20 mouse cellular contexts compared by ENCODE assay signal in genomic region chr12:49379446-49379845, GRCm38 (mm10). TPM values are rescaled to one million over a fixed set of nuclear protein-coding genes. Genes with fewer than 3 reads are reported as not detected.
DNase-seq lines count a peak whose midpoint lies in the region; ATAC-seq lines count a peak whose summit lies in the region.
"Had no signal": no experiment of that assay in that cellular context is flagged by ENCODE, and none has a peak within 500 bp of the region (broad histone marks: within the 10 kb centered on the region; RNA-seq: fewer than 3 reads in every experiment).

No protein-coding gene starts in this region.

- H3K27me3 ChIP-seq in forebrain, embryonic 15.5 days: no peaks in the 10 kb centered on the region
- H3K27me3 ChIP-seq in heart, embryonic 10.5 days (ENCODE audit: insufficient read depth, poor library complexity, severe bottlenecking): peaks cover 100% of the 10 kb centered on the region

- H3K4me2 ChIP-seq in forebrain, embryonic 15.5 days (replicated peaks): peak overlapping the region; percentile 46
- H3K4me2 ChIP-seq: heart, embryonic 15.5 days; intestine, embryonic 15.5 days; midbrain, embryonic 12.5 days; neural tube, embryonic 12.5 days had no signal

- DNase-seq in layer of hippocampus, adult 11-12 months (ENCODE audit: low spot score): peak; percentile 43
- no peak for DNase-seq in layer of hippocampus, adult 8-10 months (ENCODE audit: low spot score in 2 of 2)
- peak; percentile 44 to 72 for DNase-seq in right cerebral cortex, adult 2 months (ENCODE audit: low spot score in 2 of 2)
- no peak for DNase-seq in right cerebral cortex, postnatal 25 days
- peak; percentile 58 for DNase-seq in right cerebral cortex, postnatal 4 days
- no peak for DNase-seq in heart, embryonic 10.5 days (ENCODE audit: low spot score)
- no peak for DNase-seq in ovary, postnatal 14 days (ENCODE audit: low spot score)
- DNase-seq: B cell, adult 2 months; cerebellum, adult 2 months; kidney, postnatal 14 days; thymus, adult 18-20 months had no signal

- H3K9ac ChIP-seq in forebrain, embryonic 15.5 days (replicated peaks): peak overlapping the region; percentile 97
- H3K9ac ChIP-seq: heart, embryonic 15.5 days; intestine, embryonic 15.5 days; midbrain, embryonic 12.5 days; neural tube, embryonic 12.5 days had no signal

- peak overlapping the region; percentile 72 for H3K4me3 ChIP-seq in forebrain, embryonic 15.5 days
- no peak overlapping the region for H3K4me3 ChIP-seq in heart, embryonic 10.5 days
- H3K4me3 ChIP-seq: heart, embryonic 15.5 days; intestine, embryonic 15.5 days; midbrain, embryonic 12.5 days; neural tube, embryonic 12.5 days had no signal

- H3K9me3 ChIP-seq in forebrain, embryonic 15.5 days: no peaks in the 10 kb centered on the region
- H3K9me3 ChIP-seq in heart, embryonic 10.5 days: no peaks in the 10 kb centered on the region
- H3K9me3 ChIP-seq: heart, embryonic 15.5 days; intestine, embryonic 15.5 days; midbrain, embryonic 12.5 days; neural tube, embryonic 12.5 days had no signal

- H3K27ac ChIP-seq in forebrain, embryonic 15.5 days (replicated peaks): peak overlapping the region; percentile 100
- H3K27ac ChIP-seq in heart, embryonic 10.5 days: no peak overlapping the region
- H3K27ac ChIP-seq: heart, embryonic 15.5 days; intestine, embryonic 15.5 days; midbrain, embryonic 12.5 days; neural tube, embryonic 12.5 days had no signal

- H3K36me3 ChIP-seq in forebrain, embryonic 15.5 days: no peaks in the 10 kb centered on the region
- H3K36me3 ChIP-seq in heart, embryonic 10.5 days: no peaks in the 10 kb centered on the region
- H3K36me3 ChIP-seq: heart, embryonic 15.5 days; intestine, embryonic 15.5 days; midbrain, embryonic 12.5 days; neural tube, embryonic 12.5 days had no signal

- WGBS in forebrain, embryonic 15.5 days: 3% methylated on average over 11 of the region's 11 CpGs
- WGBS in heart, embryonic 10.5 days: 4% methylated on average over 11 of the region's 11 CpGs

- ATAC-seq in forebrain, embryonic 15.5 days (replicated peaks): no peak
- ATAC-seq: intestine, embryonic 15.5 days had no signal

- H3K4me1 ChIP-seq in forebrain, embryonic 15.5 days: peaks cover 18% of the 10 kb centered on the region
- H3K4me1 ChIP-seq in heart, embryonic 10.5 days: peaks cover 11% of the 10 kb centered on the region

RNA-seq across cellular contexts. Expression of gene Foxg1, which starts 3.0 kb away (rescaled TPM):
- total RNA-seq in layer of hippocampus, adult 8-10 months (2022): 100 to 1,000 TPM; 124 to 133 (median 128) TPM
- 110 and 111 TPM in 2 replicates for polyA plus RNA-seq in forebrain, embryonic 15.5 days (2015; fragmentation: Nextera tagmentation; extraction: Ambion mirVana)
- 0.79 TPM in 1 of 2 replicates, not detected in the other for polyA plus RNA-seq in heart, embryonic 10.5 days (2016; fragmentation: Nextera tagmentation; extraction: Ambion mirVana)
- total RNA-seq: common myeloid progenitor, adult 5-6 weeks; granulocyte monocyte progenitor cell, adult 5-6 weeks had no signal
- polyA plus RNA-seq: cerebellum, adult 2 months; heart, embryonic 15.5 days; intestine, embryonic 15.5 days; liver, embryonic 16.5 days; neural tube, embryonic 12.5 days had no signal

RNA-seq across cellular contexts. Expression of gene Gm43517, which starts 5.5 kb away (rescaled TPM):
- total RNA-seq in layer of hippocampus, adult 8-10 months (2022): 10 to 100 TPM in 3 of 4 experiments, 1 to 10 TPM in 1; 6.2 to 16.4 (median 10.8) TPM
- 2.8 and 3.0 TPM in 2 replicates for polyA plus RNA-seq in forebrain, embryonic 15.5 days (2015; fragmentation: Nextera tagmentation; extraction: Ambion mirVana)
- not detected in 2 replicates for polyA plus RNA-seq in heart, embryonic 10.5 days (2016; fragmentation: Nextera tagmentation; extraction: Ambion mirVana)
- total RNA-seq: common myeloid progenitor, adult 5-6 weeks; granulocyte monocyte progenitor cell, adult 5-6 weeks had no signal
- polyA plus RNA-seq: cerebellum, adult 2 months; heart, embryonic 15.5 days; hindbrain, embryonic 11.5 days; intestine, embryonic 15.5 days; liver, embryonic 16.5 days; neural tube, embryonic 12.5 days had no signal

Comparison
In these comparisons a context has a peak if more than half of its experiments do, and no peak if none do; other contexts are left out.
1. DNase-seq: peak in layer of hippocampus, adult 11-12 months (single experiment), right cerebral cortex, adult 2 months (2 of 2) and right cerebral cortex, postnatal 4 days (single experiment); none in layer of hippocampus, adult 8-10 months (0 of 2), right cerebral cortex, postnatal 25 days (single experiment), heart, embryonic 10.5 days (single experiment) and ovary, postnatal 14 days (single experiment).
2. RNA of gene Foxg1, which starts 3.0 kb away (polyA plus RNA-seq): 110 to 111 TPM in forebrain, embryonic 15.5 days; 0.79 TPM in heart, embryonic 10.5 days; every median in the first group is over 10 times any median in the second.